Mouse (Mus musculus): ENCODE measurements around the gene Pilrb2. TPM values are rescaled to one million over a fixed set of nuclear protein-coding genes. Genes with fewer than 3 reads are reported as not detected.

Pilrb2 gene
- total and polyA plus RNA-seq, 3 experiments: 1.1 to 3.2 (median 1.3) TPM

DNA sequence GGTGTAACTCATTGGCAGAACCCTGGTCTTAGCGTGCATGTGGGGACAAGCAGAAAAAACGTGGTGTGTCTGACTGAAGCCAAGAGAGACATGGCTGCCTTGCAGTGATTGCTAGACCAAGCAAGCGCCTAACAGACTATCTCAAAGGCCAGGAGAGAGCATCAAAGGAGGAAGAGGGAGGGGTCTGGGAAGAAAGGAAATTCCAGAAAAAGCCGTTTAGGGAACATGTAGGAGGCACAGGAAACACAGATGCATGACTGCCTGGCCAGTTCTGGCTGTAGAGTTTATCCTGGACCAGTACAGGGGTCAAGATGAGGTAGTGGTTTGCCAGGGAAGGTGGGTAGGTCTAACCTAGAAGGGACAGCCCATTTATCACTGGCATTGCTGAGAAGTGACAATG lies 38.1 kb downstream of the Pilrb2 start:
- 15% methylated on average over 4 of the region's 4 CpGs for WGBS

DNA sequence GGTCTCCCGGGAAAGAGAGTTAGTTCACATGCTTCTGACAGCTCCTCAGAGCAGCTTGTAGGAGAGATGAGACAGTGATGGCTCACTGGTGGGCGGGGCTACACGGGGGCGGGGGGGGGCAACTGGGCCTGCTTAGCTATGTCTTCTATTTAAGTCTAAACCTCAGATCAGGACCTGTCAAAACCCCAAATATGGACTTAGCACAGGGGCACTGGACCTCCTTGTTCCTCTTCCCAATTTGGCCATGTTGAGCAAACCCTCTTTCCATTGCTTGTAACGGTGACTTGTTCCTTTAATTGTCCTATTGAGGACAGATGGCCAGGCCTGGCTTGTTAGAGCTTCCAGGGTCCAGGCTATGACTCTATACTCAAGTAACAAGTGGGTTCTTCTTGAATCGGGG lies 40.1 kb downstream of the Pilrb2 start:
- DNase-seq: no peak
- Histone ChIP-seq H3K4me1 (ENCODE audit: control insufficient read depth, insufficient read depth, low read length) (peaks cover 1% of the 10 kb centered on the region; the same call in 1 of the 2 replicates), H3K27ac (no peak overlapping the region), H3K9ac (ENCODE audit: low read depth, low read length) (no peak overlapping the region), H3K27me3 (ENCODE audit: control insufficient read depth, insufficient read depth, low read length) (no peaks in the 10 kb centered on the region), H3K36me3 (ENCODE audit: control insufficient read depth, insufficient read depth, low read length) (no peaks in the 10 kb centered on the region), H3K79me2 (replicated peaks; ENCODE audit: control insufficient read depth, insufficient read depth, low read length) (no peaks in the 10 kb centered on the region), H3K4me3 (no peak overlapping the region)
- TF ChIP-seq EP300 (IDR thresholded peaks at IDR 0.05; ENCODE audit: insufficient read depth, low read depth, low read length) (no peak), POLR2A (IDR thresholded peaks at IDR 0.05; ENCODE audit: insufficient read depth, low read depth, low read length) (no peak), CTCF (IDR thresholded peaks at IDR 0.05) (no peak)
- intact Hi-C loops (cut with DNase I): no loop called here
- 69% methylated on average over 6 of the region's 6 CpGs for WGBS

More for the DNA sequence above, 38.1 kb downstream of the Pilrb2 start:
- no peak for TF ChIP-seq EP300 (IDR thresholded peaks at IDR 0.05; ENCODE audit: insufficient read depth, low read depth, low read length)
- no peak; the same call in 1 of the 2 replicates for TF ChIP-seq CTCF (IDR thresholded peaks at IDR 0.05)
- TF ChIP-seq POLR2A (IDR thresholded peaks at IDR 0.05; ENCODE audit: insufficient read depth, low read depth, low read length): no peak
- no peaks in the 10 kb centered on the region for H3K27me3 ChIP-seq (ENCODE audit: control insufficient read depth, insufficient read depth, low read length)
- H3K9ac ChIP-seq (ENCODE audit: low read depth, low read length): no peak overlapping the region
- peaks cover 1% of the 10 kb centered on the region; the same call in 1 of the 2 replicates for H3K4me1 ChIP-seq (ENCODE audit: control insufficient read depth, insufficient read depth, low read length)
- H3K4me3 ChIP-seq: no peak overlapping the region
- intact Hi-C loops (cut with DNase I): no loop called here
- DNase-seq: no peak
- H3K79me2 ChIP-seq (replicated peaks; ENCODE audit: control insufficient read depth, insufficient read depth, low read length): no peaks in the 10 kb centered on the region
- no peak overlapping the region for H3K27ac ChIP-seq
- no peaks in the 10 kb centered on the region for H3K36me3 ChIP-seq (ENCODE audit: control insufficient read depth, insufficient read depth, low read length)

DNA sequence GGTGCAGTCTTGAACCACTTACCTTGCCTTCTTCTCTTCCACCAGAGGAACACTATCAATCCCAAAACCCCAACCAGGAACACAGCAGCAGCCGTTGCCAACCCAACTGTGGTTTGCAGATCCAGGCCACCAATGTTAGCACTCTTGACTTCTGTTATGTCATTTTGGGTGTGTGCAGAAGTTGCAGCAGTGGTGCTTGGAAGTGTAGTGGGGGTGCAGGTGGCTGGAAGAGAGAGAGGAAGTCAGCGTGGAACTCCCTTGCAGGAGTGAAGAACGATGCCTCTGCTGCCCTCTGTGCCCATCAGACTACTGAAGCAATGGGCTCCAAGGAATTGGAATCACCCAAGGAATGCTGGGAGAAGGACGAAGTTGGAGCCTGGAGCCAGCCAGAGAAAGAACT lies 40.5 kb downstream of the Pilrb2 start:
- WGBS: 66% methylated on average over 4 of the region's 4 CpGs
- no peak for DNase-seq
- no peaks in the 10 kb centered on the region for H3K36me3 ChIP-seq (ENCODE audit: control insufficient read depth, insufficient read depth, low read length)
- intact Hi-C loops (cut with DNase I): no loop called here
- no peaks in the 10 kb centered on the region for H3K79me2 ChIP-seq (replicated peaks; ENCODE audit: control insufficient read depth, insufficient read depth, low read length)
- TF ChIP-seq CTCF (IDR thresholded peaks at IDR 0.05) (no peak), POLR2A (IDR thresholded peaks at IDR 0.05; ENCODE audit: insufficient read depth, low read depth, low read length) (no peak), EP300 (IDR thresholded peaks at IDR 0.05; ENCODE audit: insufficient read depth, low read depth, low read length) (no peak)
- no peak overlapping the region for H3K4me3 ChIP-seq
- H3K27me3 ChIP-seq (ENCODE audit: control insufficient read depth, insufficient read depth, low read length): no peaks in the 10 kb centered on the region
- peaks cover 1% of the 10 kb centered on the region; the same call in 1 of the 2 replicates for H3K4me1 ChIP-seq (ENCODE audit: control insufficient read depth, insufficient read depth, low read length)
- H3K9ac ChIP-seq (ENCODE audit: low read depth, low read length): no peak overlapping the region
- H3K27ac ChIP-seq: no peak overlapping the region

DNA sequence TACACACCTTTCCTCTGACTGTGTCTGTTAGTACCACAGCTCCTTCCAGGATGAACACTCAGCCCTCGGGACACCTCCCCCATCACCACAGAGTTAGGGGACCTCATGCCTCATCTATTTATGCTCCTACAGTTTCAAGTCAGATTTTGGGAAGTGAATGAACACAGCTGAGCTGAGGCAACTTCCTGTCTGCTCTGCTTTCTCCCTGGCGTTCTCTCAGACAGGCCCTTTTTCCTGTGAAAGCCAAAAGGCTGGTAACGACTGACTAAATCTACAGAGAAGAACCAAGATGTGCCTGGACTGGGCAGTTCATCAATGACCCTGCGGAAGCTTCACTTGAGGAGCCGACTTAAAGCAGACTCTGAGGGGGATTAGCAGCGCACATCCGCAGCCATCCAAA lies 41.4 kb downstream of the Pilrb2 start:
- no peaks in the 10 kb centered on the region for H3K27me3 ChIP-seq (ENCODE audit: control insufficient read depth, insufficient read depth, low read length)
- intact Hi-C loops (cut with DNase I): no loop called here
- no peak for TF ChIP-seq POLR2A (IDR thresholded peaks at IDR 0.05; ENCODE audit: insufficient read depth, low read depth, low read length)
- TF ChIP-seq CTCF (IDR thresholded peaks at IDR 0.05): no peak
- no peak for TF ChIP-seq EP300 (IDR thresholded peaks at IDR 0.05; ENCODE audit: insufficient read depth, low read depth, low read length)
- 58% methylated on average over 7 of the region's 7 CpGs for WGBS
- H3K9ac ChIP-seq (ENCODE audit: low read depth, low read length): no peak overlapping the region
- no peaks in the 10 kb centered on the region for H3K79me2 ChIP-seq (replicated peaks; ENCODE audit: control insufficient read depth, insufficient read depth, low read length)
- peak in 1 of 2 experiments; percentile 23 for DNase-seq
- H3K4me3 ChIP-seq: no peak overlapping the region
- no peaks in the 10 kb centered on the region for H3K36me3 ChIP-seq (ENCODE audit: control insufficient read depth, insufficient read depth, low read length)
- H3K4me1 ChIP-seq (ENCODE audit: control insufficient read depth, insufficient read depth, low read length): peaks cover 1% of the 10 kb centered on the region; the same call in 1 of the 2 replicates
- H3K27ac ChIP-seq: no peak overlapping the region

DNA sequence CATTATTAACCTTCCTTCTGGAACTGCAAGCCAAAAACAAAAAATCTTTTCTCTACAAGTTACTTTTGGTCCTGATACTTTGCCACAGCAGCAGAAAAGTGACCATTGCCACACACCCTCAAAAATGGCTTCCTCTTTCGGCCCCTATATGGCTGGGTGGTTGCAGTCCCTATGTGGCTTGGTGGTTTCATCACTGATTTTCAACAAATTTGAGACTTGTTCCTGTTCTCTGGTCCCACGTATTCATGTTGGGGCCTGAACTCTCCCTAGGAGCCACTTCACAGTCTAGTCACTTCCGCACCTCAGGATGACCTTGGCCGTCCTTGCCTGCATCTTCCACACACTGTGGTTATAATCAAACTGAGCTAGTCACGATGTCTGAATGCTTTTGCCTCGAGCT lies 42.9 kb downstream of the Pilrb2 start:
- intact Hi-C loops (cut with DNase I): no loop called here
- WGBS: 77% methylated on average over 6 of the region's 6 CpGs
- Histone ChIP-seq H3K4me3 (no peak overlapping the region), H3K27me3 (ENCODE audit: control insufficient read depth, insufficient read depth, low read length) (no peaks in the 10 kb centered on the region), H3K4me1 (ENCODE audit: control insufficient read depth, insufficient read depth, low read length) (peaks cover 1% of the 10 kb centered on the region; the same call in 1 of the 2 replicates), H3K79me2 (replicated peaks; ENCODE audit: control insufficient read depth, insufficient read depth, low read length) (no peaks in the 10 kb centered on the region), H3K9ac (ENCODE audit: low read depth, low read length) (no peak overlapping the region), H3K36me3 (ENCODE audit: control insufficient read depth, insufficient read depth, low read length) (no peaks in the 10 kb centered on the region), H3K27ac (no peak overlapping the region)
- TF ChIP-seq EP300 (IDR thresholded peaks at IDR 0.05; ENCODE audit: insufficient read depth, low read depth, low read length) (no peak), CTCF (IDR thresholded peaks at IDR 0.05) (no peak), POLR2A (IDR thresholded peaks at IDR 0.05; ENCODE audit: insufficient read depth, low read depth, low read length) (no peak)
- DNase-seq: peak in 1 of 2 experiments; percentile 14

DNA sequence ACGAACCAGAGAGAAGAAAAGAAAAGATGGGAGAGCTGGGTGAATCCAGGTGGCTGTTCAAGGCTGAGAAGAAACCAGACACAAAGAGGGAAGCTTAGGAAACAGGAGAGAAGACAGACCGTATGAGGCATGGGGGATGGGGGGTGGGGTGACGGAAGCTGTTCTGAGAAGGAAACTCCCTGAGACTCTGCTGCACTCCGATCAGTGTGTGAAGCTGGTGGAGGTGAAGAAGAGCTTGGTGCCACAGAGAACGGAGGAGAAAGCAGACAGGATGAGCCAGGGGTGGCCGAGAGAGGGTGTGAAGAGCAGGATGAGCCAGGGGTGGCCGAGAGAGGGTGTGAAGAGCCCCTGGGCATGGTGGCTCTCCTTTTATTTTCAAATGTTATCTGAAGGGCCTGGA lies 45.2 kb downstream of the Pilrb2 start:
- Histone ChIP-seq H3K27ac (no peak overlapping the region), H3K4me1 (ENCODE audit: control insufficient read depth, insufficient read depth, low read length) (no peaks in the 10 kb centered on the region; the same call in 1 of the 2 replicates), H3K9ac (ENCODE audit: low read depth, low read length) (no peak overlapping the region), H3K36me3 (ENCODE audit: control insufficient read depth, insufficient read depth, low read length) (no peaks in the 10 kb centered on the region), H3K4me3 (no peak overlapping the region), H3K27me3 (ENCODE audit: control insufficient read depth, insufficient read depth, low read length) (no peaks in the 10 kb centered on the region), H3K79me2 (replicated peaks; ENCODE audit: control insufficient read depth, insufficient read depth, low read length) (no peaks in the 10 kb centered on the region)
- TF ChIP-seq POLR2A (IDR thresholded peaks at IDR 0.05; ENCODE audit: insufficient read depth, low read depth, low read length) (no peak), EP300 (IDR thresholded peaks at IDR 0.05; ENCODE audit: insufficient read depth, low read depth, low read length) (no peak), CTCF (IDR thresholded peaks at IDR 0.05) (no peak)
- no peak for DNase-seq
- WGBS: 40% methylated on average over 7 of the region's 7 CpGs
- intact Hi-C loops (cut with DNase I): no loop called here

Data from heart, adult 2 months (tissue).